Mouse (Mus musculus) bone marrow macrophage, adult 2 months (primary cell): ENCODE measurements around the gene Srgap3.

Experiments used
- CTCF ChIP-seq: IDR thresholded peaks from 2 replicates; pipeline ENCODE4 v1.5.1; 2012; ENCODE audit warnings: low read depth, mild to moderate bottlenecking, low read length, moderate library complexity
- POLR2A ChIP-seq: IDR thresholded peaks from 2 replicates; pipeline ENCODE4 v1.6.1; 2012; ENCODE audit warnings: mild to moderate bottlenecking, low read depth, low read length, borderline replicate concordance

- TF ChIP-seq POLR2A = no peak
- no peak for TF ChIP-seq CTCF
These were observed 20.3 kb upstream of the Srgap3 start for GRCm38 (mm10) chr6:112967359-112967758.
